Mouse (Mus musculus): Measurements from ENCODE around the gene Srebf2. TPM values are rescaled to one million over a fixed set of nuclear protein-coding genes. Genes with fewer than 3 reads are reported as not detected.

Srebf2 gene
- total RNA-seq, 2 experiments from 2014 or later = 11.4 to 17.4 TPM

DNA sequence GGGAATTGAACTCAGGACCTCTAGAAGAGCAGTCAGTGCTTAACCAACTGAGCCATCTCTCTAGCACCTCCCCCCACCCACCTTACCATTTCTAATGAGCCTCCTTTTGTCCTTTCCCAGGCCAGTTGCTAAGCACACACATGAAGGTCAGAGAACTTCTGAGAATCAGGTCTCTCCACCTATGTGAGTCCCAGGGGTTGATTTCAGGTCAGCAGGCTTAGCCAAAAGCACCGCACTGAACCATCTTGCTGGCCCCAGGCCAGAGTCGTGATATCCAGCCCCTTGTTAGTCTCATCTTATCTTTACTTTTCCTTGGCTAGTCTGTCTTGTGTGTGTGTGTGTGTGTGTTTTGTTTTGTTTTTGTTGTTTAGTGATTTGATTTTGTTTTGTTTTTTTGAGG lies 1.6 kb upstream of the Srebf2 start:
- peak overlapping the region; percentile 92 for H3K27ac ChIP-seq
- TF ChIP-seq CTCF (IDR thresholded peaks at IDR 0.05) = no peak
- intact Hi-C loops (cut with DNase I) = loop anchor here (5.0 kb wide), 1 partner anchor 197 kb away; no protein-coding TSS in a partner anchor

GRCm38 (mm10) chr15:82145851-82146769 lies 871 bp upstream of the Srebf2 start:
- peak overlapping the region; percentile 82 for H3K4me3 ChIP-seq
- H3K27ac ChIP-seq = peak overlapping the region; percentile 92
- TF ChIP-seq CTCF (IDR thresholded peaks at IDR 0.05) = no peak
- no peak for DNase-seq
- intact Hi-C loops (cut with DNase I) = loop anchor here (5.0 kb wide), 1 partner anchor 196 kb away; no protein-coding TSS in a partner anchor

More for the DNA sequence above, 1.6 kb upstream of the Srebf2 start:
- no peak for DNase-seq
- H3K4me3 ChIP-seq = no peak overlapping the region

- intact Hi-C loops (cut with DNase I) = loop anchor here (5.0 kb wide), 1 partner anchor 195 kb away; no protein-coding TSS in a partner anchor
- peak; percentile 31 for TF ChIP-seq CTCF (IDR thresholded peaks at IDR 0.05)
- peak; percentile 78 for DNase-seq
- H3K27ac ChIP-seq = peak overlapping the region; percentile 92
- peak overlapping the region; percentile 82 for H3K4me3 ChIP-seq
Measured at GRCm38 (mm10) chr15:82147611-82148111, 680 bp downstream of the Srebf2 start.

DNA sequence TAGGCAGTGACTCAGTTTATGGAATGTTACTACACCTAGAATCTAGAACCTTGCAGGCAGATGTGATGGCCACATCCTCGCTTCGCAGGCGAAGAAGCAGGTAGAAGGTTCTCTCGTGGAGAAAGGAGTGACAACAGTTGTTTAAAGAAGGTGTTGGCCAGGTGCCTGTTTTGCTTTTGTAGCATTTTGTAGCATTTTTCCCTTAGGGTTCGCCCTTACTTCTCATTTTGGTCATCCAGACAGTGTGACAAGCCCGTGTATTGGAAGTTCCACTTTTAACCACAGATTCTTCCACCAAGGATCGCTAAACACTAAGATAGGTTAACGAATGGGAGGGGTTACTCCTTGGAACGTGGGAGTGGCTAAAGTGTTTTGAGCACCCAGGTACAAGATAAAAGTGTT lies 1.5 kb downstream of the Srebf2 start:
- intact Hi-C loops (cut with DNase I) = loop anchor here (5.0 kb wide), 1 partner anchor 194 kb away; no protein-coding TSS in a partner anchor
- DNase-seq = no peak
- no peak for TF ChIP-seq CTCF (IDR thresholded peaks at IDR 0.05)
- Histone ChIP-seq H3K27ac (peak overlapping the region; percentile 92), H3K4me3 (peak overlapping the region; percentile 82)

- intact Hi-C loops (cut with DNase I) = no loop called here
- DNase-seq = no peak
- H3K4me3 ChIP-seq = no peak overlapping the region
- TF ChIP-seq CTCF (IDR thresholded peaks at IDR 0.05) = no peak
- no peak overlapping the region for H3K27ac ChIP-seq
Measured at GRCm38 (mm10) chr15:82150042-82150441, 3.1 kb downstream of the Srebf2 start.

DNA sequence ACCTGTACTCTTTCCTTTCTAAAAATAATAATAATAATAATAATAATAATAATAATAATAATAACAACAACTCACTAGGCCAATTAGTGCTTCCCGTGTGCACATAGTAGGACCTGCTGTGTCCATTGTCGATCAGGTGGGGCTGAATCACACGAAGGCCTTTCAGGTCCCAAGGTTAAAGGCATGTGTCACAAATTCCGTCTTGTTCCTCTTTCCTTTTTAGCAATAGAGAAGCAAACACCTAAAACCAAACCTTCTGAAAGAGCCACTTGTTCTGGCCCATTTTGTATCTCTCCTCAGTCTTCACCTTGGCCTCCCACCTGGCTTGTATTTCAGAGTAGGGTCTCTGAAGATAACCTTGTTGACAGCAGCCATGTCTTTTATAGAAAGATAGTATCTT lies 4.2 kb downstream of the Srebf2 start:
- DNase-seq = no peak
- intact Hi-C loops (cut with DNase I) = no loop called here
- no peak for TF ChIP-seq CTCF (IDR thresholded peaks at IDR 0.05)
- H3K4me3 ChIP-seq = no peak overlapping the region
- H3K27ac ChIP-seq = no peak overlapping the region

GRCm38 (mm10) chr15:82152022-82152421 lies 5.0 kb downstream of the Srebf2 start:
- Histone ChIP-seq H3K27ac (no peak overlapping the region), H3K4me3 (no peak overlapping the region)
- DNase-seq = no peak
- intact Hi-C loops (cut with DNase I) = no loop called here
- TF ChIP-seq CTCF (IDR thresholded peaks at IDR 0.05) = no peak

DNA sequence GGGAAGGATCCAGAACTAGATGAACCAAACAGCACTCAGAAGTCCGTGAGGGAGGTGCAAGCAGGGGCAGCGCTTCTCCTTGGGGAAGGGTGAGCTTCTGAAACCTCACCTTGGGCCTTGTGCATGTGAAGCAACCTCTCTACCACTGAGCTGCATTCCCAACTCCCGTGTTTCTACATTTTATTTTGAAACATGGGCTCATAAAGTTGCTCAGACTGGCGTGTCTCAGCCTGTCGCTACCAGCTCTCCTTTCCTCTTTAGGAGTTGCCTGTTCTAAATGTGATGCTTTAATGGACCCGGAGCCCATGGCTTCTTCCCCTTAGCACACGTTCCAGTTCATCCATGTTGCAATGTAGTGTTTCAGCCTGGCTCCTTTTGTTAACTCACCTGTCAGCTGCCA lies 5.5 kb downstream of the Srebf2 start:
- no peak overlapping the region; the same call in 1 of the 2 replicates for H3K27ac ChIP-seq
- intact Hi-C loops (cut with DNase I) = no loop called here
- H3K4me3 ChIP-seq = no peak overlapping the region
- TF ChIP-seq CTCF (IDR thresholded peaks at IDR 0.05) = no peak
- no peak for DNase-seq

GRCm38 (mm10) chr15:82156298-82156697 lies 9.3 kb downstream of the Srebf2 start:
- no peak for TF ChIP-seq CTCF (IDR thresholded peaks at IDR 0.05)
- Histone ChIP-seq H3K4me3 (no peak overlapping the region), H3K27ac (no peak overlapping the region)
- intact Hi-C loops (cut with DNase I) = no loop called here
- no peak for DNase-seq

DNA sequence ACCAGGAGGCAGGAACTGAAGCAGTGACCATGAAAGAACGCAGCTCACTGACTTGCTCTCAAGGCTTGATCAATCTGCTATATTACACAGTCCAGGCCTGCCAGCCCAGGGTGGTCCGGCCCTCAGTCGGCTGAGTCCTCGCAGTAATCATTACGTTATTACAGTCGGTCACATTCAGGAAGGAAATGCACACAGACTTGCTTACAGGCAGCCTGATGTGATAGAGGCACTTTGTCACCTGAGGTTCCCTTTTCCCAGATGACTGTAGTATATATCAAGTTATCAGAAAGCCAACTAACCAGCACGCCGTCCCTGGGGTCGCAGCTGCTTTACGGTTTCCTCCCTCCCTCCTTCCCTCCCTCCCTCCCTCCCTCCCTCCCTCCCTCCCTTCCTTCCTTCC lies 9.9 kb downstream of the Srebf2 start:
- Histone ChIP-seq H3K27ac (no peak overlapping the region), H3K4me3 (no peak overlapping the region)
- no peak for TF ChIP-seq CTCF (IDR thresholded peaks at IDR 0.05)
- no peak for DNase-seq
- intact Hi-C loops (cut with DNase I) = no loop called here

DNA sequence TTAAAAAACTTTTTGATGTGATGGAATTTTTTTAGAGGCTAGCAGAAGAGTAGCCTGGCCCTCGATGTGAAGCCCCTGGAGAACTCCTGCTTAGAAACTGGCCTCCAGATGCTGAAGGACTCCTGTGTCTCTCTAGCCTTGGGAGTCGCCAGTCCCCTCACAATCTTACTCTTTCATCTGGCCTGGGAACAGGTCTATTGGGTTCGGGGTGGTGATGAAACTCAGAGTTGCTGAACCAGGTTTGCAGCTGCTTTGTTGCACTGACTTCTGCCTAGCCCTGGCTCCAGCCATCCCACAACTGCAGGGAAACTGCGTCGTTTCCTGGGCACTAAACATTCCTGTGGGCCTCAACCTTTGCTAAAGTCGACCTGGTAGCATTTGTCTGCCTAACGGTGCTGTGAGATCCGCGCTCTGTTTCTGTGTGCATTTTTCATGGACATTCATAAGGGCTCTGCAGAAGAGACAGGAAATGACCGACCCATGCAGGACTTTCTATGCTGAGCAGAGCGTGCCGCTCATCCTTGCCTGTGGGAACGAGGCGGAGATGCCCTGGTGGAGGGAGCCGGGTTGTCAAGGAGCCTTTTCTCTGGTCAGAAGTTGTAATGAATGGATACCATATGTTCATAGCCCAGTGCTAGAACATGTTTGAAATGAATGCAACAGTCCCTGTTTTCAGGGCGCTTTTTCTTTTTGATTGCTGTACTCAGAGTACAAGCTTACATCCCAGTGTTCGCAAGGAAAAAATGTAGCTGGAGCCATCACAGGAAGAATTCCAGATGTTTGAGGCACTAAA lies 11.5 kb downstream of the Srebf2 start:
- no peak overlapping the region for H3K27ac ChIP-seq
- TF ChIP-seq CTCF (IDR thresholded peaks at IDR 0.05) = no peak
- no peak overlapping the region for H3K4me3 ChIP-seq
- no peak for DNase-seq
- intact Hi-C loops (cut with DNase I) = no loop called here

GRCm38 (mm10) chr15:82159471-82159870 lies 12.5 kb downstream of the Srebf2 start:
- intact Hi-C loops (cut with DNase I) = no loop called here
- no peak for TF ChIP-seq CTCF (IDR thresholded peaks at IDR 0.05)
- Histone ChIP-seq H3K4me3 (no peak overlapping the region), H3K27ac (no peak overlapping the region)
- no peak for DNase-seq

Data from gastrocnemius, adult 2 months (tissue).